ENCODE assay signal across 21 mouse cellular contexts in genomic region chr14:56918532-56918931, GRCm38 (mm10). TPM values are rescaled to one million over a fixed set of nuclear protein-coding genes. Genes with fewer than 3 reads are reported as not detected.
A peak's percentile ranks its signal among the peaks of the same experiment; 100 is the strongest.
DNase-seq lines count a peak whose midpoint lies in the region; ATAC-seq and TF ChIP-seq lines count a peak whose summit lies in the region.
"Had no signal": no experiment of that assay in that cellular context is flagged by ENCODE, and none has a peak within 500 bp of the region (broad histone marks: within the 10 kb centered on the region; RNA-seq: fewer than 3 reads in every experiment).

No protein-coding gene starts in this region.

- no peak overlapping the region for H3K4me2 ChIP-seq in intestine, embryonic 15.5 days (replicated peaks)
- H3K4me2 ChIP-seq: heart, embryonic 15.5 days; hindbrain, embryonic 15.5 days; midbrain, embryonic 12.5 days had no signal

- no peak overlapping the region for H3K4me3 ChIP-seq in bone marrow, adult 2 months (replicated peaks; ENCODE audit: control insufficient read depth, low read depth, low read length)
- no peak overlapping the region for H3K4me3 ChIP-seq in intestine, embryonic 15.5 days (replicated peaks)
- H3K4me3 ChIP-seq: forebrain, embryonic 10.5 days; heart, embryonic 15.5 days; hindbrain, embryonic 15.5 days; limb, embryonic 10.5 days; midbrain, embryonic 12.5 days had no signal

- H3K27ac ChIP-seq in bone marrow, adult 2 months (ENCODE audit: control insufficient read depth, insufficient read depth, low read depth, low read length, poor library complexity): peak overlapping the region; percentile 67; the same call in 1 of the 2 replicates
- H3K27ac ChIP-seq in intestine, embryonic 15.5 days: no peak overlapping the region
- H3K27ac ChIP-seq: forebrain, embryonic 10.5 days; heart, embryonic 15.5 days; hindbrain, embryonic 15.5 days; limb, embryonic 10.5 days; midbrain, embryonic 12.5 days had no signal

- peak; percentile 37 to 89; a peak in 2 of 4 replicates for ATAC-seq in hematopoietic stem cell, adult 5-6 weeks (replicated peaks in 1 of 2; ENCODE audit: insufficient read depth in 1 of 2, low FRiP score in 2 of 2, low TSS enrichment in 1 of 2, low read depth in 1 of 2, poor library complexity in 2 of 2, severe bottlenecking in 2 of 2)
- ATAC-seq in monocyte, adult 5-6 weeks (replicated peaks; ENCODE audit: insufficient number of reproducible peaks, low FRiP score, low TSS enrichment, poor library complexity, severe bottlenecking): peak; percentile 79
- no peak for ATAC-seq in intestine, embryonic 15.5 days
- ATAC-seq: forebrain, embryonic 16.5 days; Patski had no signal

- peak; percentile 10 to 11 for DNase-seq in cerebellum, postnatal 25 days
- DNase-seq in cerebellum, postnatal 14 days: no peak
- DNase-seq in heart, postnatal 4 days: no peak
- DNase-seq: B cell, adult 2 months; gastrocnemius, postnatal 25 days; heart, postnatal 36 days; kidney, adult 8-10 months; kidney, postnatal 14 days had no signal

- no peaks in the 10 kb centered on the region for H3K27me3 ChIP-seq in intestine, embryonic 15.5 days (replicated peaks)
- H3K27me3 ChIP-seq: CH12.LX; heart, embryonic 15.5 days; hindbrain, embryonic 15.5 days; midbrain, embryonic 12.5 days; Patski had no signal

- no peak for TF ChIP-seq CTCF in bone marrow, adult 2 months (IDR thresholded peaks at IDR 0.05; ENCODE audit: control insufficient read depth, insufficient read depth, low read length)

- WGBS in bone marrow, adult 2 months: 18% methylated on average over 3 of the region's 3 CpGs
- 66% methylated on average over 3 of the region's 3 CpGs for WGBS in intestine, embryonic 15.5 days

- no peak overlapping the region for H3K9ac ChIP-seq in intestine, embryonic 15.5 days
- H3K9ac ChIP-seq: heart, embryonic 15.5 days; hindbrain, embryonic 15.5 days; midbrain, embryonic 12.5 days had no signal

- no peaks in the 10 kb centered on the region for H3K36me3 ChIP-seq in intestine, embryonic 15.5 days

- H3K4me1 ChIP-seq in bone marrow, adult 2 months (ENCODE audit: control insufficient read depth, insufficient read depth, low read length): no peaks in the 10 kb centered on the region
- H3K4me1 ChIP-seq in intestine, embryonic 15.5 days (replicated peaks): no peaks in the 10 kb centered on the region
- H3K4me1 ChIP-seq: forebrain, embryonic 10.5 days; heart, embryonic 15.5 days; limb, embryonic 10.5 days; midbrain, embryonic 12.5 days had no signal

- no peak for TF ChIP-seq POLR2A in bone marrow, adult 2 months (IDR thresholded peaks at IDR 0.05; ENCODE audit: borderline replicate concordance, control insufficient read depth, low read depth, low read length)

- H3K9me3 ChIP-seq in intestine, embryonic 15.5 days: no peaks in the 10 kb centered on the region
- H3K9me3 ChIP-seq: forebrain, embryonic 10.5 days; G1E; heart, embryonic 15.5 days; hindbrain, embryonic 15.5 days; limb, embryonic 10.5 days; midbrain, embryonic 12.5 days had no signal

RNA-seq across cellular contexts. Expression of gene Zmym2, which starts 32.1 kb away (rescaled TPM):
- polyA plus RNA-seq in bone marrow, adult 2 months (2011; ENCODE audit: insufficient read depth, insufficient read length, low replicate concordance, missing spikeins): 10.1 and 15.5 TPM in 2 replicates
- 44.2 and 64.1 TPM in 2 replicates for total RNA-seq in hematopoietic stem cell, adult 5-6 weeks (2017)
- 59.4 to 75.0 TPM (median 70.7 TPM) in 3 replicates for total RNA-seq in monocyte, adult 5-6 weeks (2017)
- 30.1 and 30.3 TPM in 2 replicates for polyA plus RNA-seq in intestine, embryonic 15.5 days (2015; fragmentation: Nextera tagmentation; extraction: Ambion mirVana)
- total RNA-seq in heart, postnatal 4 days (2021): 10 to 100 TPM; 41.1 to 48.8 TPM

Comparison
In these comparisons a context has a peak if more than half of its experiments do, and no peak if none do; other contexts are left out.
1. DNase-seq: peak in cerebellum, postnatal 25 days (2 of 2); none in cerebellum, postnatal 14 days (0 of 2) and heart, postnatal 4 days (single experiment).